Mouse (Mus musculus): ENCODE results near the gene Ftcd.

Ftcd gene

DNA sequence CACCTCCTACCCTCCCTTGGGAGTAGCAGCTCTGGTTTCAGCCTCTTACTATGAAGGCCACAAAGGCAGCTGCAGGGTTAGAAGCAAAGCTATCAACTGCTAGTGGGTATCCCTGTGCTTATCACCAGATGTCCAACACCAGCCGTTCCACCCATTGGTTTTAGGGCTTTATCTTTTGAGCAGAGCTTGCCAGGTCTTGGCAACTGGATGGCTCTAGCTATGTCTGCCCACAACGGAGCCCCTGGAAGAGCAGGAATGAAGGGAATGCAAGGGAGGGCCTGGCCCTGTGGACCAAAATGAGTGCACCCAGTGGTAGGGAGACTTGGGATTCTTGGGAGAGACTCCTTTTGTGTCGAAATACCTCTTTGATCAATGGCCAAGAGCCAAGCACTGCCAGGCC, 27.2 kb downstream of the Ftcd start:
- no peak for DNase-seq (ENCODE audit: low read depth, low spot score)

- no peak for DNase-seq (ENCODE audit: low read depth, low spot score)
Measured at GRCm38 (mm10) chr10:76612473-76612872, 37.0 kb downstream of the Ftcd start.

GRCm38 (mm10) chr10:76622411-76622810, 47.0 kb downstream of the Ftcd start:
- no peak for DNase-seq (ENCODE audit: low read depth, low spot score)

DNA sequence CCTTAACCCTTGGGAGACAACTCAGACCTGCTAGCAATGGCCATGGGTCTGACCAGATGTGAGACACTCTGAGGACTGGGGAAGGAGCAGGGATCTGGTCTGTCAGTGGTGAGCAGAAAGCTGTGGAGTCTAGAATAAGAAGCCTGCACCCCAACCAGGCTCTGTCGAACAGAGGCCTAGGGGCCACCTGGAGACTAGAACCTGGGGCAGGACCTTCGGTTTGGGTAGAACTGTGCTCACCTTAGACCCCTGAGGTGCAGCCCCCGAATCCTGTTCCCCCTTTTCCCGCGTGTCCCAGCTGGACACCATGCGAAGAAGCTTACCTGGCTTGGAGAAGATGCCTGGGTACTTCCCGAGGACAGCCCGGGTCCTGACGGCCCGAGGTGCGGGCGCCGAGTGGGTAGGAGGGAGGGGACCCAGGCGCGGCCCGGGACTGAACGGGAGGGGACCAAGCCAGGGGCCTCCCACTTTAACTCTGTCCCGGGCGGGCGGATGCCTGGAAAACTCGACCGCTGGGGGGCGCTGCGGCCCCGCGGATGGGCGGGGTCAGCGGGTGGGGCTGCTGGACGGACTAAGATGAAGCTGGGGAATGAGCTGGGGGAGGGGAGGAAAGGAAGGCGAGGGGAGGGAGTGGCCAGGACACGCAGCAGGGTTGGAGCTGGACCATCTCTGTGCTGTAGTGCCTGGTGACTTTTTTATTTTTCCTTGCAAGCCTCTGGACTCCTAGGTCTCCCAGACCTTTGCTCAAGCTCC, 47.7 kb downstream of the Ftcd start, which contains the start of gene Col6a2:
Gene Col6a2 (minus strand): TSS at position 703 of the 753 bp plus-strand sequence.
- no peak for DNase-seq (ENCODE audit: low read depth, low spot score)

DNA sequence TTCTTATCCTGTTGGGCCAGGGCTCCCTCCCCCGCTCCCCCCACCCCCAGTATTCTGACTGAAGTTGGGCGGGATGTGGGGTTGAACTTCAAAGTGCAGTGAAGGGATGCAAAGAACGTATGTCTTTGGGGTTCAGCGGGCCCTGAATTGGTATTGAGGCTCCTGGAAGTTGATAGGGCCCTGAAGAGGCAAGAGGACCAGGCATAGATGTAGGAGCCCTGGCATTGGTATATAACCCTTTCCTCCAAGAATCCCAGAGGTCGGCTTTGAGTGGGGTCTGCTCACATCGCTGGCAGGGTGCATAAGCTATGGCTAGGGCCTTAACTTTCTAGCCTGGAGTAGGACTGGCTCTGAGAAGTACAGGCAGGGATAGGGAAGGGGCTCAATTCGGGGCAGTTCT, 48.3 kb downstream of the Ftcd start:
- DNase-seq (ENCODE audit: low read depth, low spot score): no peak

DNA sequence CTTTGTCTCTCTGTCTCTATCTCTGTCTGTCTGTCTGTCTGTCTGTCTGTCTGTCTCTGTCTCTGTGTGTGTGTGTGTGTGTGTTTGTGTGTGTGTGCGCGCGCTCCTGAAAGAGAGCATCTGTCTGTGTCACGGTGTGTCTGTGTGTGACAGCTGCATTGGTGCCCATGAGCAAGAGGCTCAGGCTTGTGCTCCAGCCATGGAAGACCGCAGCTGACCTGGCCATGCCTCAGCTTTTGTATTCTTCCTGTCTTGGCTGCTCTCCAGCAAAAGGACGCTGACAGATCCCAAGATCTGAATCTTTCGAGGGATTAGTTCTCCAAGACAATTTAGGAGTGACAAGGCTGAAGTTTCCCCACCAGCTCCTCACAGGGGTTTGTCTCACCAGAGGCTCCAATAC, 49.5 kb downstream of the Ftcd start:
- no peak for DNase-seq (ENCODE audit: low read depth, low spot score)

DNA sequence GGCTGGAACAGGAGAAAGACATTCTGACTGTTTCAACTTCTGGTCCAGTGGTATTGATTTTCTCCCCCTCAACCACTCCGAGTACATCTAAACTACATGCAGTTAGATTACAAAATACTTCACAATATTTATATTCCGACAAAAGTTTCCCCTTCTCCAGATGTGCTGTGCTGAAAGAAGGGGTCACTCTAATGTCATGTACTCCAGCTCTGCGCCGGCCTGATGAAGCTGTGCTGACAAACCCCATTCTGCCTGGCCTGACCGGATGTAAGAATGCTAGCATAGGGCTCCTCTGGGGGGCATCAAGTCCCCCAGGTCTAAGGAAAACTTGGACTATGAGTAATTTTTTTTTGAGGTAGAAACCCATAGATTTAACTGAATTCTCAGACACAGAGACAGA, 52.3 kb downstream of the Ftcd start:
- DNase-seq (ENCODE audit: low read depth, low spot score): no peak

- no peak for DNase-seq (ENCODE audit: low read depth, low spot score)
Measured at GRCm38 (mm10) chr10:76630657-76631056, 55.2 kb downstream of the Ftcd start.

- no peak for DNase-seq (ENCODE audit: low read depth, low spot score)
Measured at GRCm38 (mm10) chr10:76632630-76633029, 57.2 kb downstream of the Ftcd start.

DNA sequence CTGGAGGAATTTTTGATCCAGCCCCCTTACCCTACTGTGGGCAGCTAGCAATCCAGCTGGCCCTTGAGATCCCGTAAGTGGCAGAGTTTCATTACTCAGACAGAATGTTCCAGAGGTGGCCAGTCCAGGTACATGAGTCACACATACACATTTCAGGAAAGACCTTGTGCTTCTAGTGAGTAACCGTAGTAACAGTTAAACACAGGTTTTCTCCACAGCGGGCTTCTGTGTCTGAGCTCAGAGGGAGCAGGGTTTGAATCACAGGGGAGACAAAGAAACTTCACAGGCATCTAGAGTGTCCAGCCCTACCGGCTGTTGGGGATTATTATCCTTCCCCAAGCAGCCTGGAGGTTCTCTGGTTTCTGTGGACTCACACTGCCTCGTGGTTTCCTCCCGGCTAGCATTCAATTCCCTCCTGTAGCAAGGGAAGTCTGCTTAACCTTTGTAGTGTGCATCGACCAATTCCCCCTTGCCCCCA, 58.7 kb downstream of the Ftcd start:
- DNase-seq (ENCODE audit: low read depth, low spot score): no peak

- no peak for DNase-seq (ENCODE audit: low read depth, low spot score)
Measured at GRCm38 (mm10) chr10:76634584-76634983, 59.1 kb downstream of the Ftcd start.

DNA sequence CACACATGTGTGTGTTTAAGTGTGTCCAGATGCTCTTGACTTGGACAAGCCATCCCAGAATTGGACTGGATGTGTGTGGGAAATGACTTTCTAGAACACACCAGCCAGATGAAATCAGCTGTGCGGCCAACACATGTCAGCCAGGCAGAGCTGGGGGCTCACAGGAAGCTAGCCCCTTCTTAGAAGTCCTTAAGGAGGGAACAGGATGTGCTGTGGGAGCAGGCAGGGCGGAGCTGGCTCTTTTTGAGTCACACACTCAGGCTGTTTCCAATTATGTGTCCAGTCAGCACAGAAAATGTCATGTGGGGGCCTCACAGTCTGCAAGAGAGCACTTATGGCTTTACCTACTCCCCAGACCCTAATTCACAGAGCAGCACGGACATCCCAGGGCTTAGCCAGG, 60.6 kb downstream of the Ftcd start:
- DNase-seq (ENCODE audit: low read depth, low spot score): no peak

- DNase-seq (ENCODE audit: low read depth, low spot score): no peak
Measured at GRCm38 (mm10) chr10:76636601-76637000, 61.2 kb downstream of the Ftcd start.
